Comparison of ENCODE assay signal across 26 mouse cellular contexts in the genomic region with DNA sequence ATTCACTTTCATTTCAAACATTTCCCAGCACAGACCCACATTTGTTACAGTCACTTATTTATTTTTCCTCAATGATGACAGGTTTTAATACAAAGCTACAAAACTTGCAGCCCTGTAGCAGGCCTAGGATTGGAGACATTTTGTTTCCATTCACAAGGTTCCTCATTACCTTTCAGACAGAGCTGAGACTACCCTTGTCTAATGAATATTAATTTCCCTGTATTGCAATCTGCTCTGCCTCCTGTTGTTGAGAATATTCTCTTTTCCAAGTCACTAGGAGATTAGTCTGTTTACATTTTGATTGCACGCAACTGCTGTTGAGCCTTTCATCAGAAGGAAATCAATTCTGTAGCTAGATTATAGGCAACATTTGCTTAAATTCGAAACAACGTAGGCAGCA.
"Had no signal": no experiment of that assay in that cellular context is flagged by ENCODE, and none has a peak within 500 bp of the region (broad histone marks: within the 10 kb centered on the region; RNA-seq: fewer than 3 reads in every experiment).

No protein-coding gene starts in this region.

- H3K27me3 ChIP-seq: heart, embryonic 13.5 days; heart, embryonic 15.5 days; hindbrain, embryonic 13.5 days; hindbrain, embryonic 15.5 days; kidney, embryonic 15.5 days; limb, embryonic 13.5 days; limb, embryonic 15.5 days had no signal

- H3K9me3 ChIP-seq: heart, embryonic 13.5 days; heart, embryonic 15.5 days; hindbrain, embryonic 13.5 days; hindbrain, embryonic 15.5 days; kidney, embryonic 15.5 days; limb, embryonic 13.5 days; limb, embryonic 15.5 days; liver, embryonic 12.5 days had no signal

- H3K4me2 ChIP-seq: heart, embryonic 11.5 days; heart, embryonic 13.5 days; heart, embryonic 15.5 days; hindbrain, embryonic 13.5 days; hindbrain, embryonic 15.5 days; kidney, embryonic 15.5 days; limb, embryonic 13.5 days; limb, embryonic 15.5 days; liver, embryonic 12.5 days had no signal

- H3K9ac ChIP-seq: heart, embryonic 13.5 days; heart, embryonic 15.5 days; hindbrain, embryonic 13.5 days; hindbrain, embryonic 15.5 days; kidney, embryonic 15.5 days; limb, embryonic 13.5 days; limb, embryonic 15.5 days; liver, embryonic 14.5 days had no signal

- H3K4me3 ChIP-seq: heart, adult 2 months; heart, embryonic 13.5 days; heart, embryonic 15.5 days; hindbrain, embryonic 13.5 days; hindbrain, embryonic 15.5 days; kidney, embryonic 15.5 days; limb, embryonic 13.5 days; limb, embryonic 15.5 days; liver, embryonic 12.5 days had no signal

- H3K36me3 ChIP-seq: heart, embryonic 13.5 days; heart, embryonic 15.5 days; hindbrain, embryonic 13.5 days; hindbrain, embryonic 15.5 days; kidney, embryonic 15.5 days; limb, embryonic 13.5 days; limb, embryonic 15.5 days; liver, embryonic 12.5 days had no signal

- DNase-seq: gastrocnemius, postnatal 14 days; gastrocnemius, postnatal 36 days; heart, adult 2 months; heart, postnatal 14 days; heart, postnatal 36 days; kidney, adult 11 months; kidney, adult 2 months; kidney, adult 9 months; kidney, postnatal 14 days; kidney, postnatal 36 days; layer of hippocampus, adult 9-11 months; layer of hippocampus, postnatal 36 days; left cerebral cortex, postnatal 4 days had no signal

- ATAC-seq: hindbrain, postnatal 0 days; intestine, embryonic 16.5 days had no signal

- H3K27ac ChIP-seq: heart, adult 2 months; heart, embryonic 13.5 days; heart, embryonic 15.5 days; hindbrain, embryonic 13.5 days; hindbrain, embryonic 15.5 days; hindbrain, postnatal 0 days; kidney, embryonic 15.5 days; kidney, postnatal 0 days; limb, embryonic 13.5 days; limb, embryonic 15.5 days had no signal
